Mouse (Mus musculus) lung, adult 2 months (tissue): ENCODE data around the gene C1qtnf6. TPM values are rescaled to one million over a fixed set of nuclear protein-coding genes. Genes with fewer than 3 reads are reported as not detected.

Experiments
- DNase-seq: peaks from one replicate; pipeline ENCODE4 v3.0.0; 2022
- H3K4me1 ChIP-seq: fragments of 200-500 bp; 2 replicates; pipeline ENCODE4 v1.6.1; 2011; ENCODE audit warnings: low read length; ENCODE audit not compliant: control insufficient read depth, insufficient read depth
- H3K4me3 ChIP-seq: fragments of 200-500 bp; replicated peaks from 2 replicates; pipeline ENCODE3; 2011; ENCODE audit warnings: low read depth, mild to moderate bottlenecking, control low read depth, low read length; ENCODE audit errors: extremely low read depth
- CTCF ChIP-seq: fragments of 200-500 bp; IDR thresholded peaks from 2 replicates; pipeline ENCODE4 v1.5.1; 2011; ENCODE audit warnings: mild to moderate bottlenecking, low read length, control low read depth; ENCODE audit not compliant: insufficient read depth
- POLR2A ChIP-seq: fragments of 200-500 bp; IDR thresholded peaks from 2 replicates; pipeline ENCODE4 v1.6.1; 2011; ENCODE audit warnings: low read depth, mild to moderate bottlenecking, control low read depth, low read length, borderline replicate concordance; ENCODE audit errors: extremely low read depth
- WGBS: fragments of 180-500 bp; shearing (Covaris S2); methylation state at CpG from one replicate; pipeline ENCODE4 v1.1.7; 2018; 5-methylcytosine and 5-hydroxymethylcytosine counted together
- polyA plus RNA-seq: library from polyadenylated mRNA; depleted of rRNA; stranded (reverse); fragments of >200 nt; gene quantifications from 2 replicates; pipeline ENCODE4 v1.2.3, GENCODE M21; 2012

Gene C1qtnf6
- polyA plus RNA-seq, 1 experiment: 23.0 TPM

DNA sequence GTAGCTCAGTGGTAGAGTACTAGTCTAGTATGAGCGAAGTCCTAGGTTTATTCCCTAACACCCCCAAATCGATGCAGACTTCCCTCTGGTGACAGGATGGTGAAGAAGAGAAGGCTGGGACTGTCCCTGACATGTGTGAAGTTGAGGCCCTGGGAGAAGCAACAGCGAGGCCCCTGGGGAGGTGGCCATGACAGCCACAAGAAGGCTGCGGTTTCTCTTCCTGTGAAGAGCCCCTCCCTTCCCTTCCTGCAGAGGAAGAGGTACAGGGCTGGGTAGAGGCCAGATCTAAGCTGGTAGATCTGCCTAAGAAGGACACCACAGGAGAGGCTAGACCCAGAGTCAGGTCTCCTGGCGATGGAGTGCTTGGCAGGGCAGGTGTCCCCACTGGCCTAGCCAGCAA, 32.7 kb upstream of the C1qtnf6 start:
- WGBS: 55% methylated on average over 5 of the region's 5 CpGs
- H3K4me3 ChIP-seq: no peak overlapping the region
- H3K4me1 ChIP-seq: no peaks in the 10 kb centered on the region
- no peak for DNase-seq
- TF ChIP-seq POLR2A (no peak), CTCF (no peak)

- WGBS: 92% methylated on average over 3 of the region's 3 CpGs
- no peak overlapping the region for H3K4me3 ChIP-seq
- no peaks in the 10 kb centered on the region for H3K4me1 ChIP-seq
- no peak for DNase-seq
- TF ChIP-seq CTCF (no peak), POLR2A (no peak)
Observed at GRCm38 (mm10) chr15:78563344-78563743, 32.1 kb upstream of the C1qtnf6 start.

GRCm38 (mm10) chr15:78559141-78559979, 28.1 kb upstream of the C1qtnf6 start:
- H3K4me3 ChIP-seq: no peak overlapping the region
- no peaks in the 10 kb centered on the region for H3K4me1 ChIP-seq
- 67% methylated on average over 11 of the region's 11 CpGs for WGBS
- DNase-seq: no peak
- no peak for TF ChIP-seq CTCF
- no peak for TF ChIP-seq POLR2A

DNA sequence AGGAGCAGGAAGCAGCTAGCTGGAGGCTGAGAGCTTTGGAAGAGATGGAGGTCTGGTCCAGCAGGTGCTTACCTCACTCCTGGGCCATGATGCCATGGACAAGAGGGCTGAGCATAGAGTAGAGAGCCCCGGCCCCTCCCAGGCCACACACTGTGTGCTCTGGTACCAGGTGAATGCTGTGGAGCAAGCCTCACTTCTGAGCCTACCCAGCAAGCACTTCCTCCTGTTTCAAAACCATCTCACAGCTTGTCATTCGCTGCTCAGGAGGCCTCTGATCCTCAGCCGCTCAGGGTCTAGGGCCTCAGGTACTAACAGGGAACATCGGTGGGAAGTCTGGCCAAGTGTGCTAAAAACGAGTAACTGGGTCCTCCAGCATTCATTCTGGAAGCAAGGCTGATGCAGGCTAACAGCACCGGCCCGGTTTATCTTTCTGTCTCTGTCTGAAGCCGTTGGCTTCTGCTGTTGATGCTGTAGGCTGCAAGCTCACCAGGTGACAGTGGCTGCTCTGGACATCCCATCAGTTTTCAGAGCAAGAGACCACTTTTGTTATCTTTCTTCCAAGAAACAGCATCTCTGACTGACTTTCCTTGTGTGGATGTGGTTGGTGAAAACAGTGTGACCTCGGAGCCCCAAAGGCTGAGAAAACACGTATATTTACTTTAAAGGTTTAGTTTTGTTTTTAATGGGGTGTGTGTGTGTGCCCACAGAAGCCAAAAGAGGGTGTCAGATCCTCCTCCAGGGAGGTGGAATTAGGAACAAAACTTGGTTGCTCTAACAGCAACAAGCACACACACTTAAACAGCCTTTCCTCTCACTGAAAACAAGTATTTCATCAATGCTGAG, 26.7 kb upstream of the C1qtnf6 start:
- WGBS: 53% methylated on average over 10 of the region's 10 CpGs
- H3K4me3 ChIP-seq: no peak overlapping the region
- H3K4me1 ChIP-seq: no peaks in the 10 kb centered on the region
- DNase-seq: no peak
- no peak for TF ChIP-seq POLR2A
- no peak for TF ChIP-seq CTCF

GRCm38 (mm10) chr15:78554545-78555313, 23.5 kb upstream of the C1qtnf6 start:
- no peak for DNase-seq
- Histone ChIP-seq H3K4me3 (peak overlapping the region; percentile 52), H3K4me1 (no peaks in the 10 kb centered on the region)
- WGBS: 62% methylated on average over 25 of the region's 25 CpGs
- TF ChIP-seq POLR2A: no peak
- no peak for TF ChIP-seq CTCF

- Histone ChIP-seq H3K4me3 (no peak overlapping the region), H3K4me1 (no peaks in the 10 kb centered on the region)
- DNase-seq: no peak
- 54% methylated on average over 4 of the region's 4 CpGs for WGBS
- TF ChIP-seq POLR2A: no peak
- TF ChIP-seq CTCF: no peak
Observed at GRCm38 (mm10) chr15:78549189-78549734, 18.0 kb upstream of the C1qtnf6 start.

- 51% methylated on average over 8 of the region's 8 CpGs for WGBS
- no peaks in the 10 kb centered on the region for H3K4me1 ChIP-seq
- no peak for TF ChIP-seq POLR2A
- TF ChIP-seq CTCF: no peak
- no peak for DNase-seq
- H3K4me3 ChIP-seq: no peak overlapping the region
Observed at GRCm38 (mm10) chr15:78548711-78549110, 17.5 kb upstream of the C1qtnf6 start.

- H3K4me3 ChIP-seq: no peak overlapping the region
- H3K4me1 ChIP-seq: no peaks in the 10 kb centered on the region
- TF ChIP-seq CTCF (no peak), POLR2A (no peak)
- no peak for DNase-seq
- WGBS: 43% methylated on average over 3 of the region's 3 CpGs
Observed at GRCm38 (mm10) chr15:78548336-78548665, 17.1 kb upstream of the C1qtnf6 start.
